Mouse (Mus musculus) heart, postnatal 14 days (tissue): ENCODE results near the gene Arhgef12. TPM values are rescaled to one million over a fixed set of nuclear protein-coding genes. Genes with fewer than 3 reads are reported as not detected.

Experiments
- DNase-seq, 2 experiments: peaks; one replicate each; pipeline ENCODE4 v3.0.0; 2021 to 2022
- intact Hi-C: fragments of 180-260 bp; cut with DNase I; formaldehyde crosslinking; loops from one replicate; pipeline ENCODE4 v1.15.1; 2025
- total RNA-seq, 2 experiments: library from RNA; stranded (reverse); gene quantifications; 2 replicates each; pipeline ENCODE4 v1.2.3; 2021

The Arhgef12 gene
- total RNA-seq, 2 experiments from 2014 or later, result 154 to 163 TPM

GRCm38 (mm10) chr9:43084496-43085362, 22.3 kb downstream of the Arhgef12 start:
- intact Hi-C loops, result no loop called here
- no peak for DNase-seq

- no peak for DNase-seq
- intact Hi-C loops, result no loop called here
Observed at GRCm38 (mm10) chr9:43083441-43084055, 23.5 kb downstream of the Arhgef12 start.

- no peak for DNase-seq
- intact Hi-C loops, result no loop called here
Observed at GRCm38 (mm10) chr9:43078711-43079110, 28.3 kb downstream of the Arhgef12 start.

GRCm38 (mm10) chr9:43076163-43076562, 30.9 kb downstream of the Arhgef12 start:
- DNase-seq, result no peak
- intact Hi-C loops, result no loop called here

GRCm38 (mm10) chr9:43074611-43075010, 32.4 kb downstream of the Arhgef12 start:
- intact Hi-C loops, result no loop called here
- DNase-seq, result no peak

GRCm38 (mm10) chr9:43071741-43072140, 35.3 kb downstream of the Arhgef12 start:
- no peak for DNase-seq
- intact Hi-C loops, result no loop called here

- intact Hi-C loops, result no loop called here
- DNase-seq, result no peak
Observed at GRCm38 (mm10) chr9:43071176-43071575, 35.9 kb downstream of the Arhgef12 start.

GRCm38 (mm10) chr9:43070566-43070965, 36.5 kb downstream of the Arhgef12 start:
- DNase-seq, result no peak
- intact Hi-C loops, result no loop called here

GRCm38 (mm10) chr9:43070153-43070552, 36.9 kb downstream of the Arhgef12 start:
- intact Hi-C loops, result no loop called here
- DNase-seq, result no peak

GRCm38 (mm10) chr9:43067896-43068295, 39.1 kb downstream of the Arhgef12 start:
- no peak for DNase-seq
- intact Hi-C loops, result loop anchor here (2.0 kb wide), 1 partner anchor 17 kb away; no protein-coding TSS in a partner anchor

- no peak for DNase-seq
- intact Hi-C loops, result no loop called here
Observed at GRCm38 (mm10) chr9:43065231-43065630, 41.8 kb downstream of the Arhgef12 start.

GRCm38 (mm10) chr9:43061545-43061944, 45.5 kb downstream of the Arhgef12 start:
- no peak for DNase-seq
- intact Hi-C loops, result no loop called here

GRCm38 (mm10) chr9:43050391-43050790, 56.6 kb downstream of the Arhgef12 start:
- no peak for DNase-seq
- intact Hi-C loops, result loop anchor here (2.0 kb wide), 1 partner anchor 16 kb away; no protein-coding TSS in a partner anchor

- intact Hi-C loops, result no loop called here
- DNase-seq, result no peak
Observed at GRCm38 (mm10) chr9:43044481-43044880, 62.6 kb downstream of the Arhgef12 start.

GRCm38 (mm10) chr9:43038466-43038865, 68.6 kb downstream of the Arhgef12 start:
- intact Hi-C loops, result no loop called here
- DNase-seq, result no peak

- intact Hi-C loops, result no loop called here
- DNase-seq, result no peak
Observed at GRCm38 (mm10) chr9:43035208-43035607, 71.8 kb downstream of the Arhgef12 start.

GRCm38 (mm10) chr9:43034273-43034672, 72.8 kb downstream of the Arhgef12 start:
- intact Hi-C loops, result no loop called here
- no peak for DNase-seq

- DNase-seq, result no peak
- intact Hi-C loops, result no loop called here
Observed at GRCm38 (mm10) chr9:43027757-43028156, 79.3 kb downstream of the Arhgef12 start.

GRCm38 (mm10) chr9:43021515-43022251, 85.4 kb downstream of the Arhgef12 start:
- intact Hi-C loops, result loop anchor here (5.0 kb wide), 1 partner anchor 86 kb away; the partner anchor contains the start of gene Arhgef12
- no peak for DNase-seq

- no peak for DNase-seq
- intact Hi-C loops, result loop anchor here (5.0 kb wide), 1 partner anchor 88 kb away; the partner anchor contains the start of gene Arhgef12
Observed at GRCm38 (mm10) chr9:43019656-43020055, 87.4 kb downstream of the Arhgef12 start.

- no peak for DNase-seq
- intact Hi-C loops, result no loop called here
Observed at GRCm38 (mm10) chr9:43015786-43016185, 91.3 kb downstream of the Arhgef12 start.
